Mouse (Mus musculus): ENCODE measurements around the gene Fbxo6. TPM values are rescaled to one million over a fixed set of nuclear protein-coding genes. Genes with fewer than 3 reads are reported as not detected.
"Not testable (repeated sequence)": the region's sequence is repeated elsewhere in the genome, so short reads cannot be mapped to it uniquely, and the experiment has no call there.

Gene Fbxo6
- total and polyA plus RNA-seq, 2 experiments from 2014 or later = 31.6 to 84.6 TPM

- peaks cover 9% of the 10 kb centered on the region; the same call in 1 of the 2 replicates for H3K27me3 ChIP-seq (ENCODE audit: control insufficient read depth, insufficient read depth, low read length)
- ATAC-seq (ENCODE audit: insufficient read depth, low read depth) = no peak
Observed at GRCm38 (mm10) chr4:148122694-148123066, 29.3 kb downstream of the Fbxo6 start.

GRCm38 (mm10) chr4:148121982-148122693 lies 29.8 kb downstream of the Fbxo6 start:
- Histone ChIP-seq H3K9me3 (replicated peaks; ENCODE audit: control insufficient read depth, low read length) (no peaks in the 10 kb centered on the region), H3K27me3 (ENCODE audit: control insufficient read depth, insufficient read depth, low read length) (0 out of 2 replicates have a peak, but pooled peaks cover 6% of the 10 kb centered on the region), H3K27ac (ENCODE audit: low read depth) (no peak overlapping the region), H3K9ac (replicated peaks; ENCODE audit: low read depth, low read length) (no peak overlapping the region), H3K36me3 (replicated peaks; ENCODE audit: control insufficient read depth, insufficient read depth, low read length) (no peaks in the 10 kb centered on the region), H3K4me3 (ENCODE audit: low read depth, low read length) (no peak overlapping the region), H3K4me2 (ENCODE audit: low read depth, low read length) (no peak overlapping the region), H3K4me1 (ENCODE audit: control insufficient read depth, insufficient read depth) (no peaks in the 10 kb centered on the region)
- WGBS = 19% methylated on average over 6 of the region's 6 CpGs
- no peak for ATAC-seq (ENCODE audit: insufficient read depth, low read depth)
- TF ChIP-seq CTCF (IDR thresholded peaks at IDR 0.05; ENCODE audit: low read depth) = no peak
- TF ChIP-seq EP300 (IDR thresholded peaks at IDR 0.05; ENCODE audit: low read depth) = no peak
- DNase-seq (ENCODE audit: low spot score) = no peak

More at GRCm38 (mm10) chr4:148122694-148123066, 29.3 kb downstream of the Fbxo6 start:
- TF ChIP-seq EP300 (IDR thresholded peaks at IDR 0.05; ENCODE audit: low read depth) (no peak), CTCF (IDR thresholded peaks at IDR 0.05; ENCODE audit: low read depth) (no peak)
- no peak overlapping the region for H3K27ac ChIP-seq (ENCODE audit: low read depth)
- H3K4me2 ChIP-seq (ENCODE audit: low read depth, low read length) = no peak overlapping the region
- no peak for DNase-seq (ENCODE audit: low spot score)
- WGBS = 79% methylated on average over 3 of the region's 3 CpGs
- H3K4me1 ChIP-seq (ENCODE audit: control insufficient read depth, insufficient read depth) = no peaks in the 10 kb centered on the region
- H3K36me3 ChIP-seq (replicated peaks; ENCODE audit: control insufficient read depth, insufficient read depth, low read length) = no peaks in the 10 kb centered on the region
- no peak overlapping the region for H3K9ac ChIP-seq (replicated peaks; ENCODE audit: low read depth, low read length)
- no peaks in the 10 kb centered on the region for H3K9me3 ChIP-seq (replicated peaks; ENCODE audit: control insufficient read depth, low read length)
- no peak overlapping the region for H3K4me3 ChIP-seq (ENCODE audit: low read depth, low read length)

GRCm38 (mm10) chr4:148121362-148121761 lies 30.6 kb downstream of the Fbxo6 start:
- Histone ChIP-seq H3K27me3 (ENCODE audit: control insufficient read depth, insufficient read depth, low read length) (0 out of 2 replicates have a peak, but pooled peaks cover 6% of the 10 kb centered on the region), H3K36me3 (replicated peaks; ENCODE audit: control insufficient read depth, insufficient read depth, low read length) (no peaks in the 10 kb centered on the region), H3K27ac (ENCODE audit: low read depth) (no peak overlapping the region), H3K4me3 (ENCODE audit: low read depth, low read length) (no peak overlapping the region), H3K4me1 (ENCODE audit: control insufficient read depth, insufficient read depth) (no peaks in the 10 kb centered on the region), H3K9me3 (replicated peaks; ENCODE audit: control insufficient read depth, low read length) (0 out of 2 replicates have a peak, but pooled peaks cover 4% of the 10 kb centered on the region), H3K4me2 (ENCODE audit: low read depth, low read length) (no peak overlapping the region), H3K9ac (replicated peaks; ENCODE audit: low read depth, low read length) (no peak overlapping the region)
- 75% methylated on average over 4 of the region's 4 CpGs for WGBS
- DNase-seq (ENCODE audit: low spot score) (no peak), ATAC-seq (ENCODE audit: insufficient read depth, low read depth) (no peak)
- TF ChIP-seq CTCF (IDR thresholded peaks at IDR 0.05; ENCODE audit: low read depth) = no peak
- TF ChIP-seq EP300 (IDR thresholded peaks at IDR 0.05; ENCODE audit: low read depth) = no peak

GRCm38 (mm10) chr4:148120555-148120954 lies 31.4 kb downstream of the Fbxo6 start:
- H3K4me3 ChIP-seq (ENCODE audit: low read depth, low read length) = no peak overlapping the region

GRCm38 (mm10) chr4:148119578-148119977 lies 32.4 kb downstream of the Fbxo6 start:
- 81% methylated on average over 9 of the region's 9 CpGs for WGBS
- H3K27me3 ChIP-seq (ENCODE audit: control insufficient read depth, insufficient read depth, low read length) = peaks cover 15% of the 10 kb centered on the region; the same call in 1 of the 2 replicates

More at GRCm38 (mm10) chr4:148120555-148120954, 31.4 kb downstream of the Fbxo6 start:
- Histone ChIP-seq H3K4me1 (ENCODE audit: control insufficient read depth, insufficient read depth) (no peaks in the 10 kb centered on the region), H3K36me3 (replicated peaks; ENCODE audit: control insufficient read depth, insufficient read depth, low read length) (no peaks in the 10 kb centered on the region), H3K27ac (ENCODE audit: low read depth) (no peak overlapping the region), H3K9me3 (replicated peaks; ENCODE audit: control insufficient read depth, low read length) (0 out of 2 replicates have a peak, but pooled peaks cover 4% of the 10 kb centered on the region), H3K27me3 (ENCODE audit: control insufficient read depth, insufficient read depth, low read length) (peaks cover 8% of the 10 kb centered on the region; the same call in 1 of the 2 replicates), H3K4me2 (ENCODE audit: low read depth, low read length) (no peak overlapping the region), H3K9ac (replicated peaks; ENCODE audit: low read depth, low read length) (no peak overlapping the region)
- ATAC-seq (ENCODE audit: insufficient read depth, low read depth) (no peak), DNase-seq (ENCODE audit: low spot score) (no peak)
- no peak for TF ChIP-seq CTCF (IDR thresholded peaks at IDR 0.05; ENCODE audit: low read depth)
- WGBS = 69% methylated on average over 9 of the region's 9 CpGs

More at GRCm38 (mm10) chr4:148119578-148119977, 32.4 kb downstream of the Fbxo6 start:
- not testable (repeated sequence) for H3K9ac ChIP-seq (replicated peaks; ENCODE audit: low read depth, low read length); ATAC-seq (ENCODE audit: insufficient read depth, low read depth); H3K4me3 ChIP-seq (ENCODE audit: low read depth, low read length); H3K27ac ChIP-seq (ENCODE audit: low read depth); H3K36me3 ChIP-seq (replicated peaks; ENCODE audit: control insufficient read depth, insufficient read depth, low read length); H3K4me1 ChIP-seq (ENCODE audit: control insufficient read depth, insufficient read depth); DNase-seq (ENCODE audit: low spot score); H3K4me2 ChIP-seq (ENCODE audit: low read depth, low read length); H3K9me3 ChIP-seq (replicated peaks; ENCODE audit: control insufficient read depth, low read length)
